Mouse (Mus musculus) liver, embryonic 11.5 days (tissue): ENCODE results near the gene Cmas. TPM values are rescaled to one million over a fixed set of nuclear protein-coding genes. Genes with fewer than 3 reads are reported as not detected.
A peak's percentile ranks its signal among the peaks of the same experiment; 100 is the strongest.

ENCODE experiments used
- ATAC-seq: fragments of 200-750 bp; cut with Nextera tagmentation; replicated peaks from 2 replicates; pipeline ENCODE4 v1.8.0; 2017; ENCODE audit warnings: moderate number of reproducible peaks, mild to moderate bottlenecking, moderate TSS enrichment, moderate library complexity; ENCODE audit not compliant: low FRiP score
- DNase-seq: peaks from one replicate; pipeline ENCODE4 v3.0.0-alpha.2; 2017; ENCODE audit warnings: low spot score
- H3K27ac ChIP-seq: fragments of 300-500 bp; sonication (generic); 2 replicates; pipeline ENCODE4 v1.5.1; 2014; ENCODE audit warnings: mild to moderate bottlenecking, low read depth, low read length, control low read depth
- H3K27me3 ChIP-seq: fragments of 300-500 bp; sonication (generic); replicated peaks from 2 replicates; pipeline ENCODE4 v1.6.1; 2014; ENCODE audit warnings: low read length, mixed read lengths; ENCODE audit not compliant: control insufficient read depth, insufficient read depth
- H3K36me3 ChIP-seq: fragments of 300-500 bp; sonication (generic); 2 replicates; pipeline ENCODE4 v1.6.1; 2014; ENCODE audit warnings: mild to moderate bottlenecking, low read length, moderate library complexity, mixed read lengths; ENCODE audit not compliant: control insufficient read depth, insufficient read depth
- H3K4me1 ChIP-seq: fragments of 300-500 bp; sonication (generic); replicated peaks from 2 replicates; pipeline ENCODE4 v1.6.1; 2014; ENCODE audit warnings: low read length, mixed read lengths; ENCODE audit not compliant: control insufficient read depth, insufficient read depth
- H3K4me2 ChIP-seq: fragments of 300-500 bp; sonication (generic); 2 replicates; pipeline ENCODE4 v1.6.1; 2014; ENCODE audit warnings: mild to moderate bottlenecking, control low read depth, moderate library complexity
- H3K4me3 ChIP-seq: fragments of 300-500 bp; sonication (generic); 2 replicates; pipeline ENCODE4 v1.5.1; 2014; ENCODE audit warnings: low read depth, low read length, control low read depth
- H3K9ac ChIP-seq: fragments of 300-500 bp; sonication (generic); 2 replicates; pipeline ENCODE4 v1.6.1; 2014; ENCODE audit warnings: low read depth, low read length, control low read depth
- H3K9me3 ChIP-seq: fragments of 300-500 bp; sonication (generic); 2 replicates; pipeline ENCODE4 v1.6.1; 2016; ENCODE audit warnings: low read length, inconsistent platforms, mixed read lengths; ENCODE audit not compliant: control insufficient read depth
- WGBS: fragments of 180-500 bp; shearing (Covaris S2); extraction: QIAGEN DNeasy Blood & Tissue Kit; methylation state at CpG from one replicate; pipeline ENCODE4 v1.1.7; 2014; 5-methylcytosine and 5-hydroxymethylcytosine counted together
- polyA plus RNA-seq: library from polyadenylated mRNA; unstranded; fragments of >200 nt; fragmentation: Nextera tagmentation; extraction: Ambion mirVana; gene quantifications from 2 replicates; pipeline ENCODE4 v1.2.1, GENCODE M21; 2014

Cmas gene
- polyA plus RNA-seq: 93.0 and 102 TPM in 2 replicates

DNA sequence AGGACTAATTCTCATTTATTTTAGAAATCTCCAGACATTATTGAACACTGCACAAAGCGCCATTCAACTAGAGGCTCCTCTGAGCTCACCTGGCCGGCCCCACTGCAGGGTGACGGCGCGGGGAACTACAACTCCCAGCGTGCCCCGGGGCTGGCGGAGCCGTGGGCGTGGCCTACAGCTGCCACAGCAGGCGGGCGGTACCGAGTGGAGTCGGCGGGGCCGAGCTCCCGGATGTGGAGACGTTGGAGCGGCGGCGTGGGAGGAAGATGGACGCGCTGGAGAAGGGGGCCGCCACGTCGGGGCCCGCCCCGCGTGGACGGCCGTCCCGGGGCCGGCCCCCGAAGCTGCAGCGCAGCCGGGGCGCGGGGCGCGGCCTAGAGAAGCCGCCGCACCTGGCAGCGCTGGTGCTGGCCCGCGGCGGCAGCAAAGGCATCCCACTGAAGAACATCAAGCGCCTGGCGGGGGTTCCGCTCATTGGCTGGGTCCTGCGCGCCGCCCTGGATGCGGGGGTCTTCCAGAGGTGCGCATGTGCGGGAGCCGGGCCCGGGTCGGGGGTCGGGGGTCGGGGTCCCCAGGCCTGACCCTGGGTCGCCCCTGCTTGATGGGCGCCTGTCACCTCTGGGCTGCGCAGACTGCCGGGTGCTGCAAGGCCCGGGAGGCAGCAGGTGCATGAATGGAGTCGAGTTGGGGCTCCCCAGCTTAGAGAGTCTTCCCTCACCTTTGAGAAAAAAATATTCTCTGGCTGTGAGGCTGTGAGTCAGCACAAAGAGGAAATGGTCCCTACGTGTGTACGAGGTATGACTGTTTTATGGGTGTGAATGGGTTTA, at the start of gene Cmas:
Gene Cmas, plus strand, starts transcription at position 180 of the 827 bp plus-strand sequence.
- no peaks in the 10 kb centered on the region for H3K27me3 ChIP-seq
- peak; percentile 90 for ATAC-seq
- H3K4me1 ChIP-seq: peaks cover 24% of the 10 kb centered on the region

DNA sequence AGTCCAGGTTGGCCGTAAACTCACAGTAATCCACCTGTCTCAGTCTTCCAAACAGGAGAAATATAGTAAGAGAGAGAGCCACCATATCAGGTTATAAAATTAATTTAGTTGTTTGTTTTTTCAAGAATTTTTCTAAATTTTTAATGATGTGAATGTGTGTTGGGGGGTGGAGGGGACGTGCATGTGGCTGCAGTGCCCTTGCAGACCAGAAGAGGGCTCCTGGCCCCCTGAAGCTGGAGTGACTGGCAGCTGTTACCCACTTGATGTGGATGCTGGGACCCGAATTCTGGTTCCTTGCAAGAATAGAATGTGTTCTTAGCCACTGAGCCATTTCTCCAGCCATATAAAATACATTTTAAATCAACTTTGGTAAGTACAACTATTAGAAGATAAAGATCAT, 49.8 kb upstream of the Cmas start:
- DNase-seq: no peak
- no peaks in the 10 kb centered on the region for H3K36me3 ChIP-seq
- H3K27ac ChIP-seq: no peak overlapping the region
- whole genome bisulfite sequencing: 70% methylated on average over 3 of the region's 3 CpGs
- H3K4me1 ChIP-seq: peaks cover 2% of the 10 kb centered on the region; the same call in 1 of the 2 replicates
- no peak overlapping the region for H3K4me2 ChIP-seq
- H3K27me3 ChIP-seq: peaks cover 3% of the 10 kb centered on the region; the same call in 1 of the 2 replicates
- H3K4me3 ChIP-seq: no peak overlapping the region
- no peak for ATAC-seq
- no peak overlapping the region for H3K9ac ChIP-seq
- H3K9me3 ChIP-seq: no peaks in the 10 kb centered on the region

More for the DNA sequence above, at the start of gene Cmas:
- Histone ChIP-seq H3K9ac (peak within 1 kb of the TSS; percentile 75), H3K4me3 (peak within 1 kb of the TSS; percentile 81), H3K4me2 (peak within 1 kb of the TSS; percentile 71), H3K36me3 (peaks cover 12% of the 10 kb centered on the region), H3K27ac (peak within 1 kb of the TSS; percentile 96), H3K9me3 (no peaks in the 10 kb centered on the region)
- peak; percentile 88 for DNase-seq
- under 1% methylated on average over 58 of the region's 68 CpGs for WGBS

DNA sequence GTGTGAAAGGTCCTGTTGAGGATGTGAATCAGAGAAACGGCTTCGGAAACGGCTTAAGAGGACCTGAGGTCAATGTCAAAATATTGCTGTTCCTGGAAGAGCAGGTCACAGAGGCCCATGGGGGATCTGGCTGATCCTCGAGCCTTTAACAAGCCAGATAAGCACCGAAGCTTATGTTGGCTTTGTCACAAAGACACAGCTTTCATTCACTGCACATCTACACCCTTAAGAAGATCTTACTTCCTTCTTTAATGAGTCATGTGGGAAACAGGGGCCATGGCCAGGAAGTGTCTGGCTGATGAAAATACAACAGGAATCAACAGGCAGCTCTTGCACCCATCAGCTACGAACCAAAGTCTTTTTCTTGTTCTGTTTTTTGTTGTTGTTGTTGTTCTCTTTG, 48.1 kb upstream of the Cmas start:
- Histone ChIP-seq H3K4me1 (no peaks in the 10 kb centered on the region), H3K4me3 (no peak overlapping the region), H3K4me2 (no peak overlapping the region), H3K27me3 (peaks cover 3% of the 10 kb centered on the region; the same call in 1 of the 2 replicates), H3K9me3 (no peaks in the 10 kb centered on the region), H3K9ac (no peak overlapping the region), H3K36me3 (no peaks in the 10 kb centered on the region), H3K27ac (no peak overlapping the region)
- 68% methylated on average over 6 of the region's 6 CpGs for WGBS
- no peak for DNase-seq
- no peak for ATAC-seq

DNA sequence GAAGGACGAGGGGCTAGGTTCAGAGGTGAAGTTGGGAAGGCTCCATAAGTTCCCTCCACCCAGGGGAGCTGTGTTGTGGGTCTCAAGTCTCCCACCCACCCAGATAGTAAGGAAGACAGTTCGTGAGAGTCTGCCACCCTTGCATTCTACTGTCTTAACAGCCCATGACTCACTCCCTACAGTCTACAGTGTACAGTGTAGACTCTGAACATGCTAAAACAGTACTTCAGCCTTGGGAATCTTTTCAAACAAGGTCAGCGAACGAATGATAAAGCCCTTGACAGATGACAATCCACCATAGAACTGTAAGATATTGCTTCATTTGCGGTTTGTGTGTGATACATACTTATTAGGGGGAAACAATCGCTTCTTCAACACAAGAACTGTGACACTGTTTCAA, 45.8 kb upstream of the Cmas start:
- Histone ChIP-seq H3K4me3 (no peak overlapping the region), H3K9ac (no peak overlapping the region), H3K27ac (no peak overlapping the region), H3K4me1 (no peaks in the 10 kb centered on the region), H3K9me3 (no peaks in the 10 kb centered on the region), H3K4me2 (no peak overlapping the region), H3K36me3 (no peaks in the 10 kb centered on the region; the same call in 1 of the 2 replicates), H3K27me3 (no peaks in the 10 kb centered on the region)
- DNase-seq: no peak
- no peak for ATAC-seq
- WGBS: 71% methylated on average over 6 of the region's 6 CpGs

DNA sequence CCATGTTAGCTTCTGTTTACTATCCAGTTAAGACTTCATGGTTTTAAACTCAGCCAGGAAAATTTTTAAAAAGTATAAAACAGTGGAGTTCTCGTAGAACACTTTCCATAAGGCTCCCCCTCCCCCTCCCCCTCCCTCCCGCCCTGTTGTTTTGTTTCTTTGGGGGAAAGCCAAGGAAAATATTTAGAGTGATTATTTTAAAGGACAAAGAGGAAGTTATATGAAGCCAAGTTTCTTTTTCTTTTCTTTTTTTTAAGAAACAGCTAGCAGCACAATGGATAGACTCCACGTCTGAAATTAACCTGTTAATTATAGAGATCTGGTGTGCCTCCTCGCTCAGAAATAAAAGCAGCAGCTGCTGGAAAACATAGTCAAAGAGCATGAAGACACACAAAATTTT, 45.4 kb upstream of the Cmas start:
- no peak for DNase-seq

DNA sequence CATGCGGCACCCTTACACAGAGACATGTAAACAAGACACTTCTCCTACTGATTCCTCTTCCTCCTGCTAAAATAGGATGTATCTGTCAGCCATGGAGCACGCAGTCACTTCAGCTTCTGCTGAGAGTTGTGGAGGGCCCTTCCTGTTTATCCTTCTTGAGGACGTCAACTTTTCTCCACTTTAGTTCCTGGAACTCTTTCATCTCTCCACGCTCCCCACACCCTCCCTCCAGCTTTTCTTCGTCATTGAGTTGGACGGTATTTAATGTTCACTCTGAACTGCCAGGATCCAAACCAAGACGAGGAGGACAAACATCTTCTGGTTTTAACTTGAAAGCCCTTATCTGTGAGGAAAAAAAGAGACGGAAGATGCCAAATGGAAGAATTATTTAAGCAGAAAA, 41.5 kb upstream of the Cmas start:
- Histone ChIP-seq H3K4me2 (no peak overlapping the region), H3K9ac (no peak overlapping the region), H3K36me3 (no peaks in the 10 kb centered on the region; the same call in 1 of the 2 replicates), H3K27me3 (no peaks in the 10 kb centered on the region), H3K4me1 (no peaks in the 10 kb centered on the region), H3K4me3 (no peak overlapping the region), H3K27ac (no peak overlapping the region), H3K9me3 (no peaks in the 10 kb centered on the region)
- DNase-seq (no peak), ATAC-seq (no peak)
- 65% methylated on average over 8 of the region's 8 CpGs for WGBS

More for the DNA sequence above, 45.4 kb upstream of the Cmas start:
- Histone ChIP-seq H3K4me3 (no peak overlapping the region), H3K9me3 (no peaks in the 10 kb centered on the region), H3K4me2 (no peak overlapping the region), H3K27ac (no peak overlapping the region), H3K4me1 (no peaks in the 10 kb centered on the region), H3K27me3 (no peaks in the 10 kb centered on the region), H3K9ac (no peak overlapping the region), H3K36me3 (no peaks in the 10 kb centered on the region; the same call in 1 of the 2 replicates)
- ATAC-seq: no peak
- WGBS: 69% methylated on average over 4 of the region's 4 CpGs

DNA sequence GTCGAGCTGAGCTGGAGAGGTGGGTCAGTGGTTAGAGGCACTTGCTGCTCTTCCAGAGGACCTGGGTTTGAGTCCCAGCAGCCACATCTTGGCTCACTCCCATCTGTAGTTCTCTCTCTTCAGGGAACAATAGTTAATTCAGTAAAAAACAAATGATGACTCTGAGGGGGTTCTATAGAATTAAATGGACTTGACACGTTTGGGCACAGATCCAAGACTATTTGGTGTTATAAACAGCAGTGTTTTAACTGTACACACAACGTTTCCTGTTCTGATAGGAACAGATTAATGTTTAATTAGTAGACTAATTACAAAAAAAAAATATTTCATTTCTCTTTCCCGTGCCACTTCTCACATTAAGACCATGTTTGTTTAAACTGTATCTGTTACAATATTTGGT, 39.3 kb upstream of the Cmas start:
- Histone ChIP-seq H3K9me3 (no peaks in the 10 kb centered on the region), H3K27me3 (no peaks in the 10 kb centered on the region), H3K9ac (no peak overlapping the region), H3K27ac (no peak overlapping the region), H3K4me1 (no peaks in the 10 kb centered on the region), H3K4me3 (no peak overlapping the region), H3K4me2 (no peak overlapping the region), H3K36me3 (no peaks in the 10 kb centered on the region; the same call in 1 of the 2 replicates)
- 59% methylated on average over 4 of the region's 4 CpGs for WGBS
- DNase-seq (no peak), ATAC-seq (no peak)

DNA sequence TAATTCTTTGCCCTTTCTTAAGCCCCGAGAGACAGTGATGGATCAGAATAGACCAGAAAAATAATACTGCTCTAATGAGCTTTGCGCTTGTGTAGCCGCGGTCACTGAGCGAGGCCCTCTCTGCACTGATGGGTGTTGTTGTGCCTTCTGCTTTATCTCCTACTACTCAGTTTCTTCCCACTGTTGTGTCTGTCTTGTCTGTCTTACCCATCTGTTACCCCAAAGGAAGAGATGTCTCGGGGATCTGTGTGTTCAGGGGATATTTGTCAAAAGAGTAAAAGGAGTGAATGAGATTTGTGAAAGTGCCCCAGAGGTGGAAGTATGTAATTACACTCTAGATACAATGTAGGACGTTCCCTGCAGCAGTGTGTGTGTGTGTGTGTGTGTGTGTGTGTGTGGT, 38.3 kb upstream of the Cmas start:
- Histone ChIP-seq H3K27ac (no peak overlapping the region; the same call in 1 of the 2 replicates), H3K4me1 (no peaks in the 10 kb centered on the region), H3K9me3 (no peaks in the 10 kb centered on the region), H3K4me2 (no peak overlapping the region), H3K36me3 (no peaks in the 10 kb centered on the region; the same call in 1 of the 2 replicates), H3K9ac (no peak overlapping the region), H3K27me3 (no peaks in the 10 kb centered on the region), H3K4me3 (no peak overlapping the region)
- DNase-seq (no peak), ATAC-seq (peak; percentile 34; the same call in 1 of the 2 replicates)
- 63% methylated on average over 7 of the region's 7 CpGs for WGBS

DNA sequence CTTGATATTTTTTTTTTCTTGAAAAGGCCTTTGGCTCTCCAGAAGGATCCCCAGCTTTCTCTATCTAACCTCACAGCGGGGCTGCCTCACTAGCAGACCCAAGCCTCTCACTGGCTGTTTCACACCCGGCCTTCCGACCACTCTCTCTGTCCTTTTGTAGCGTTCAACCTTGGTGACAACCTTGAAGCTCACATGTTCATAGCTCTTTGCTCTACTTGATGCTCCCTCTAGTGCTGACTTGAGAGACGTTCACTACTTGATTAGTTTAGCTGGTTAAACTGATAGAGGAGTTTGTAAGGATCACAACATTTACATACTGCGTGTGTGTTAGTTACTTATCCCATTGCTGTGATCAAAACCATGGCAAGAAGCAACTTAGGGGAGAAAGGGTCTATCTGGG, 35.8 kb upstream of the Cmas start:
- Histone ChIP-seq H3K4me3 (no peak overlapping the region), H3K9ac (no peak overlapping the region), H3K27ac (no peak overlapping the region), H3K27me3 (no peaks in the 10 kb centered on the region), H3K4me2 (no peak overlapping the region), H3K4me1 (no peaks in the 10 kb centered on the region), H3K36me3 (no peaks in the 10 kb centered on the region), H3K9me3 (no peaks in the 10 kb centered on the region)
- no peak for DNase-seq
- no peak for ATAC-seq
- 67% methylated on average over 6 of the region's 6 CpGs for WGBS
